Mouse (Mus musculus): ENCODE results near the gene Dapp1. TPM values are rescaled to one million over a fixed set of nuclear protein-coding genes. Genes with fewer than 3 reads are reported as not detected.

Dapp1 gene
- polyA plus RNA-seq, 1 experiment from 2014 or later, result 1.2 TPM

DNA sequence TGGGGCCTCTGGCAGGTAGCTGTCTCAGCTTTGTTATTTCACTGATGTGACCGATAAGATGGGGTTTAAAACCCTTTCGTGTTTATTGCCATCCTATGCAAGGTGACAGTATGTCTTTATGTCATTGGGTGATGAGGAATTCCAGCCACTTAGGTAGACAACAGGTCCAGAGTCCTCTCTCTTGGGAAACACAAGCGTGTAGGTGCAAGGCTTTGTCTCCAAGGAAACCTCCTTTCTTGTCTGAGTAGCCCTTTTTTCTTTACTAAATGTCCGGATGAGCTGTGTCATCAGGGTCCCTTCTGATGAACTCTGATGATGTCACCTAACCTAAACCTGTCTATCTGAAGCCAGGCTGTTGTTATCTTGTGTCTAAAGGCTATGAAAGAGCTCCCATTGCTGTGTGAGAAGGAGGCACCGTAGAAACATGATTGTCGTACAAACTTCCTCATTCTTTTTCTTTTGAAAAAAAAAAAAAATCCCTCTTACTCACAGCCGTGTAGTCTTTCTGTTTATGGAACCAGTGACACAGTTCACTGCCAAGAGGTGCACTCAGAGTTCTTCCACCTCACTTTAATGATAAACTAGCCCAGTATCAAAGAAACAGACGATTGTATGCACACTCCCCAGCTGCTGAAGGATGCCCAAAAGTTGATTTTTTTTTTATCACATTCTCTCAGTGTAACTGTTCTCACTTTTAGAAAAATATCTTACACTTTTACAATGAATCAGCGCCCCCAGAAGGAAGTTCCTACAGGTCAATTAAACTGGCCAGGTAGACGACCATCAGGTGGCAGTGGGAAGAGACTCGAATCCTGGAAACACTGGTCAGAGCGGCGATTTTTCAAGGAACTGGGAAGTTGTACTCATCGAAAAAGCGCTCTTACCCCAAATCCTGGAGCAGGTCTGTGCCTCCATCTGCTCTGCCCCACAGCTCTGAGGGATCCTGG lies 637 bp downstream of the Dapp1 start:
- Histone ChIP-seq H3K36me3 (no peaks in the 10 kb centered on the region), H3K4me3 (replicated peaks) (no peak overlapping the region; the same call in 1 of the 2 replicates), H3K9ac (replicated peaks) (no peak overlapping the region), H3K27ac (no peak overlapping the region), H3K4me1 (replicated peaks) (peaks cover 21% of the 10 kb centered on the region), H3K9me3 (no peaks in the 10 kb centered on the region), H3K4me2 (replicated peaks) (peak overlapping the region; percentile 37), H3K27me3 (peaks cover 7% of the 10 kb centered on the region)
- no peak for ATAC-seq
- 38% methylated on average over 15 of the region's 15 CpGs for WGBS

DNA sequence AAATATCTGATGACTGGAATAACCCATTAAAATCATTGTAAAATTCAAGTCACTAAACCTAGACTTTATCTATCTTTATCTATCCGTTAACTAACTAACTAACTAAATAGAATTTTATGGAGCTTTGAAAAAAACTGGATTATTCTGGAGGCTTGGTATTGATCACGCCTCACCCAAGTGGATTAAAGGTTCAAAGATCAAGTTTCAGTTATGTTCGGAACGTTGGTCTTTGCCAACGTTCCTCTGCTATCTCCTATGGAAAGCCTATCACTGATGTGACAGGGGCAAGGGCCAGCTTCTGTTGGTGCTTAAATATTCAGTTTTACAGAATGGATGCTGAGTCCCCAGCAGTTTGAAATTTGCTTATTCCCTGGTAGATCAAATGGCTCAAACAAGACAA lies 3.1 kb downstream of the Dapp1 start:
- Histone ChIP-seq H3K27me3 (peaks cover 7% of the 10 kb centered on the region), H3K36me3 (no peaks in the 10 kb centered on the region), H3K9me3 (no peaks in the 10 kb centered on the region), H3K4me2 (replicated peaks) (no peak overlapping the region), H3K27ac (no peak overlapping the region), H3K4me3 (replicated peaks) (no peak overlapping the region), H3K4me1 (replicated peaks) (peaks cover 21% of the 10 kb centered on the region), H3K9ac (replicated peaks) (no peak overlapping the region)
- 48% methylated on average over 5 of the region's 5 CpGs for whole genome bisulfite sequencing
- ATAC-seq, result no peak

DNA sequence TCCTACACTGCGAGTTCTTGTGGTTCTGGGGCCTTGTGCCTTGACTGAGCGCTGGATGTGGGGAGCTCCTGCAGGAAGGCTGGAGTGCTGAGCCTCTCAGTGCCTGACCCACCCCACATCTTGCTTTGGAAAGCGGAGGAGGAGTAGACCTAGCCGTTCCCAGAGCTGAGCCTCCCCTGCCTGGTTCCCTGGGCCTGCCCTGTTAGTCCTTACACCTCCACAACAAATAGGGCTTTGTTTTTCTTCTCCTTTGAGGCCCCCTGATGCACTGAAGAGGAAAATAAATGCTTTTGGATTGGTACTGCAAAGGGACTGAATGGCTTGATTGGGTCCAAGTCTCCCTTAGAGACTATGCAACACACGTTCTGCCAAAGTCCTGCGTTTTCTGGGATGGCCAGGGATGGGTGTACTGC lies 3.7 kb downstream of the Dapp1 start:
- peak; percentile 66; the same call in 1 of the 2 replicates for ATAC-seq
- no peak overlapping the region for H3K4me2 ChIP-seq (replicated peaks)
- peaks cover 21% of the 10 kb centered on the region for H3K4me1 ChIP-seq (replicated peaks)
- WGBS, result 17% methylated on average over 6 of the region's 6 CpGs
- H3K27ac ChIP-seq, result peak overlapping the region; percentile 64; the same call in 1 of the 2 replicates
- peaks cover 7% of the 10 kb centered on the region for H3K27me3 ChIP-seq
- no peaks in the 10 kb centered on the region for H3K36me3 ChIP-seq
- no peak overlapping the region for H3K4me3 ChIP-seq (replicated peaks)
- no peaks in the 10 kb centered on the region for H3K9me3 ChIP-seq
- no peak overlapping the region for H3K9ac ChIP-seq (replicated peaks)

DNA sequence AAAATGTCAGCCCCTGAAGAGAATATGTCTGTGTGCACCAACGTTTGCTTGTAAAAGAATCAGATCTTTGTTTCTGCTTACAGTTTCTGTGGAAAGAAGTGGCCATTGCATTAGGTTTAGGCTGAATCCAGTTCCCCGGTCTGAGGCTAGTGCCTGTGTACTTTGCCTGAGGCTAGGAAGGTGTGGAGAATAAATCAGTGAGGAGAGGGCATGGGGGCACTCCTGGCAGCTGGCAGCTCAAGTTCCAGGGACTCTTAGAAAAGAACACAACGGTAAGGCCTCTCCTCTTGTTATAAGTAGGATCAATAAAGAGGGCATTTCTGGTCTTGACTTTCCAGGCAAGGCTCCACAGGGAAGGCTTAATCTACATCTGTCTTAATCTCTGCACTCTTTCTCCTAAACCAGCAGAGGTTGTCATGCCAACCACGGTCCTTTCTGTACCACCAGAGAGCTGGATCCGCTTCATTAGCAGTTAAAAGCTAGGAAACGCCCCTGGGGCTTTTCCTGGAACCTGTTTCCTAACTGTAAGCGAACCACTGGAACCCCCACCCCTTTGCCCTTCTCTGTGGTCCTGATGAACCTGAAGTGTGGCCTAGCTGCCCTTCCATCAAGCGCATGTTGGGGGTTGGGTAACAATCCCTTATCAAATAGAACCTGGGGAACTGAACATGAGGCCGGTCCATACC lies 4.3 kb downstream of the Dapp1 start:
- WGBS, result 14% methylated on average over 9 of the region's 9 CpGs
- peak; percentile 77 for ATAC-seq
- Histone ChIP-seq H3K4me1 (replicated peaks) (peaks cover 21% of the 10 kb centered on the region), H3K9ac (replicated peaks) (no peak overlapping the region), H3K4me3 (replicated peaks) (no peak overlapping the region), H3K27me3 (peaks cover 7% of the 10 kb centered on the region), H3K27ac (peak overlapping the region; percentile 64; the same call in 1 of the 2 replicates), H3K36me3 (no peaks in the 10 kb centered on the region), H3K9me3 (no peaks in the 10 kb centered on the region), H3K4me2 (replicated peaks) (no peak overlapping the region)

DNA sequence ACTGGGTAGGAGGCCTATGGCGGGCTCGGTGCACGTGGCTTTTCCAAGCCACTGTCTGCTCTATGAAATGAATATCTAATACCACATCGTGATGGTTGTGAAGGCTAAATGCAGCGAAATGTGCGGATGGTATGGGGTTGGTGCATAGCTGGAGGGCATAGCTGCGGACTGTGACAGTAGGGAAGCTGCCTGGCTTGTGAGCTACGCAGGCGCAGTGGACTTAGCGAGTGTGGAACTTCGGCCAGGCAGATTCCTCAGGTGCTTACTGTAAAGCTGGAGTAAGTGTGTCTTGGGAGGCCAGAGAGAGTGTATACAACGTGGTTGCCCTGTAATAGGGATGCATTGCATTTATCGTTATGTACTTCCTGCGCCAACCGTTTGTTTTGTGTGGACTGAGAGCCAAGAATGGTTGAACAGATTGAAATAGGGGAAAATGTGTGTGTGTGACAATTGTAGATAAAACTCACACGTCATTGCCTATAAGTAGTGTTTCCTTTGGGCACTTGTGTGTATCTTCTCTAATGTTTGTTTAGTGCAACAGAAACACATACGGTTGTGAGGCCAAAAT lies 5.4 kb downstream of the Dapp1 start:
- Histone ChIP-seq H3K9me3 (no peaks in the 10 kb centered on the region), H3K4me2 (replicated peaks) (no peak overlapping the region), H3K27ac (no peak overlapping the region), H3K4me3 (replicated peaks) (no peak overlapping the region), H3K27me3 (peaks cover 7% of the 10 kb centered on the region), H3K36me3 (no peaks in the 10 kb centered on the region), H3K9ac (replicated peaks) (no peak overlapping the region), H3K4me1 (replicated peaks) (peaks cover 15% of the 10 kb centered on the region)
- WGBS, result 91% methylated on average over 17 of the region's 17 CpGs
- no peak for ATAC-seq

DNA sequence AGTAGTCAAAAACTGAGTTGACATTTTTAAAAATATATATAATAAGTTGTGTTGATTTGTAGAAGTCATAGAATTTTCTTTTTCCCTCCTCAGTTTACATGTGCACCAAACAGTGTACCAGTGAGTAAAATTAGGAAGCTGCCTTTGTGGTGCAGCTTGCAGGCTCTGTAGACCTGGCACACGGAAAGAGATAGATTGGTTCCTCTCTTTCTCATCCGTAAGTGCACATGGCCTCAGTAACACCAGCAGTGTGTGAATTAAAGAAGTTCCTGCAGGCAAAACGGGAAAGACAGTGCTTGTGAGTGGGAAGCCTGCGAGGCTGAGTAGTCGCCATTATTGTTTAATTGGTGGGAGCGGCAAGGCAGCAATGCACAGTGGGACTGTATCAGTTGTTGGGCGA lies 5.9 kb downstream of the Dapp1 start:
- H3K9me3 ChIP-seq, result no peaks in the 10 kb centered on the region
- no peak for ATAC-seq
- 79% methylated on average over 7 of the region's 7 CpGs for WGBS

DNA sequence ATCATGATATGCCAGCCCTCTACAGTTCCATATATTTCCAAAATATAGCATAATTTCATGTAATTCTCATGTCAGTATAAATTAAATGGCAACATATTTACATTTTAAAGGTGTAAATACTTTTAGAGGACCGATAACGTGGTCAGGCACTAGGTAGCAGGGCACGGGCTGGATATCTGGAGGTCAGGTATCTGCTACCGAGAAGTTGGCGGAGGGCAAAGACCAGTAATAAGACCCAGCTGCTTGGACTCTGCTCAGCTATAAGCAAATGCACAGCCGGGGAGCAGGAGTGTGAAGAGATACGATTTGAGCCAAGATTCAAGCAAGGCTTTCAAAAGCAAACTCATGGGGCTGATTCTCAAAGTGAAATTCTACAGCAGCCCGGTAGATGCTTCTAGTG lies 7.0 kb downstream of the Dapp1 start:
- Histone ChIP-seq H3K27me3 (peaks cover 4% of the 10 kb centered on the region; the same call in 1 of the 2 replicates), H3K4me1 (replicated peaks) (peaks cover 11% of the 10 kb centered on the region), H3K9ac (replicated peaks) (no peak overlapping the region), H3K36me3 (no peaks in the 10 kb centered on the region), H3K4me2 (replicated peaks) (no peak overlapping the region), H3K27ac (no peak overlapping the region), H3K4me3 (replicated peaks) (no peak overlapping the region), H3K9me3 (no peaks in the 10 kb centered on the region)
- 88% methylated on average over 8 of the region's 8 CpGs for WGBS
- no peak for ATAC-seq

More for the DNA sequence above, 5.9 kb downstream of the Dapp1 start:
- Histone ChIP-seq H3K4me3 (replicated peaks) (no peak overlapping the region), H3K27me3 (peaks cover 7% of the 10 kb centered on the region), H3K27ac (no peak overlapping the region), H3K9ac (replicated peaks) (no peak overlapping the region), H3K36me3 (no peaks in the 10 kb centered on the region), H3K4me2 (replicated peaks) (no peak overlapping the region), H3K4me1 (replicated peaks) (peaks cover 13% of the 10 kb centered on the region)

DNA sequence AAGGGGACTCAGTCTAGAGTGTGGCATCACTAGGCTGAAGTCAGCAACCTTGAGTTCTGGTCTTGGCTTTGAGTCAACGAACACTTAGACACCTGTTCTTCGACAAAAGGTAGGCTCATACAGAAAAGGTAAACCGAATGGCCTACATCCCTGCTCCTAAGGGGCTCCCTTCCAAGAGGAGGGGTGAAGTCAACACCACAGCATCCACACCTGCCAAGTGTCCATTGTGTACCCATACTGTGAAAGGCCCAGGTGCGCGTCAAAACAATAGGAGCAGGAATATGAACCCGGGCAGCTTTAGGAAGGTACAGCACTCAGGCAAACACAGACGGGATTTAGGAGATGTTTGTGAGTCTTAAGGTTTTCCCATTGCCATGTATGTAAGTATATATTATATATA lies 8.4 kb downstream of the Dapp1 start:
- Histone ChIP-seq H3K4me3 (replicated peaks) (no peak overlapping the region), H3K9ac (replicated peaks) (no peak overlapping the region), H3K4me2 (replicated peaks) (no peak overlapping the region), H3K27me3 (no peaks in the 10 kb centered on the region), H3K36me3 (no peaks in the 10 kb centered on the region), H3K4me1 (replicated peaks) (peaks cover 11% of the 10 kb centered on the region), H3K9me3 (no peaks in the 10 kb centered on the region), H3K27ac (no peak overlapping the region)
- WGBS, result 95% methylated on average over 7 of the region's 7 CpGs
- ATAC-seq, result no peak

DNA sequence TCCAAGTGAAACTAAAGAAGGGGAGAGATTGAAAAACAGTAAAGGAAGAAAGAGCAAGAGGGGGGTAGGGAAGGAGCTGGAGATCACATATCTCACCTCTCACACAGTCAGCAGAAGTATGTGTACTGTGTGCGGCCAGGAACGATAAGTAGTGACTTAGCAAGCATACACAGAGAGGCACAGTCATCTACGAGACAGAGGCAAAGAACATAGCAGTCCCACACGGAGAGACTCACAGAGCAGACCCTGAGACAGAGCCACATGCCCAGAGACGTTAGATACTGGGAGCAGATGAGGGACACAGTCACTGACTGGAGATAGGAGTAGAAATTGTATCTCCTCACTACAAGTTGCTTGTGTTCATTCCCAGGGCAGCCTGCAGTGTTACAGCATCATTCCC lies 9.1 kb downstream of the Dapp1 start:
- H3K4me2 ChIP-seq (replicated peaks), result no peak overlapping the region
- peaks cover 5% of the 10 kb centered on the region for H3K4me1 ChIP-seq (replicated peaks)
- no peaks in the 10 kb centered on the region for H3K36me3 ChIP-seq
- no peaks in the 10 kb centered on the region for H3K27me3 ChIP-seq
- H3K4me3 ChIP-seq (replicated peaks), result no peak overlapping the region
- ATAC-seq, result no peak
- H3K9ac ChIP-seq (replicated peaks), result no peak overlapping the region
- WGBS, result 87% methylated on average over 5 of the region's 5 CpGs
- no peaks in the 10 kb centered on the region for H3K9me3 ChIP-seq
- no peak overlapping the region for H3K27ac ChIP-seq

DNA sequence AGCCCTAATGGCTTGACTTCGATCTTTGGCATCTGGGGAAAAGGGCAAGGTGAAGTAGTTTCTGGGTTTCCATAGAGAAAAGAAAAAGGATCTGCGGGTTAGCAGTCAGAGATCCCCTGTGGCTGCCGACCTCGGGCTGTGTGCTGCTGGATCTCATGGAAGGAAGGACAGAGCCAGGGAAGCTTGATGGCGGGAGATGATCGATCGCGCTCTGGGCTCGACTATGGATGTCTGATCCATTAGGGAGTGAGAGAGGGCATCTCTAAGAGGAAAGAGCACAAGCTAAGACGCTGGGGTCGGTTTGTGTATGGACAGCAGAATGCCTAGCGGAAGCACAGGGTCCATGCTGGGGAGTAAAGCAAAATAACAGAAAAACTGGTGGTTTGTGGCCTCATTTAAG lies 11.4 kb downstream of the Dapp1 start:
- peak; percentile 43; the same call in 1 of the 2 replicates for ATAC-seq
- H3K27ac ChIP-seq, result no peak overlapping the region
- no peaks in the 10 kb centered on the region for H3K4me1 ChIP-seq (replicated peaks)
- H3K4me3 ChIP-seq (replicated peaks), result peak overlapping the region; percentile 15; the same call in 1 of the 2 replicates
- peak overlapping the region; percentile 39 for H3K4me2 ChIP-seq (replicated peaks)
- 44% methylated on average over 12 of the region's 12 CpGs for WGBS
- H3K27me3 ChIP-seq, result no peaks in the 10 kb centered on the region
- H3K9me3 ChIP-seq, result no peaks in the 10 kb centered on the region
- no peak overlapping the region for H3K9ac ChIP-seq (replicated peaks)
- H3K36me3 ChIP-seq, result no peaks in the 10 kb centered on the region

DNA sequence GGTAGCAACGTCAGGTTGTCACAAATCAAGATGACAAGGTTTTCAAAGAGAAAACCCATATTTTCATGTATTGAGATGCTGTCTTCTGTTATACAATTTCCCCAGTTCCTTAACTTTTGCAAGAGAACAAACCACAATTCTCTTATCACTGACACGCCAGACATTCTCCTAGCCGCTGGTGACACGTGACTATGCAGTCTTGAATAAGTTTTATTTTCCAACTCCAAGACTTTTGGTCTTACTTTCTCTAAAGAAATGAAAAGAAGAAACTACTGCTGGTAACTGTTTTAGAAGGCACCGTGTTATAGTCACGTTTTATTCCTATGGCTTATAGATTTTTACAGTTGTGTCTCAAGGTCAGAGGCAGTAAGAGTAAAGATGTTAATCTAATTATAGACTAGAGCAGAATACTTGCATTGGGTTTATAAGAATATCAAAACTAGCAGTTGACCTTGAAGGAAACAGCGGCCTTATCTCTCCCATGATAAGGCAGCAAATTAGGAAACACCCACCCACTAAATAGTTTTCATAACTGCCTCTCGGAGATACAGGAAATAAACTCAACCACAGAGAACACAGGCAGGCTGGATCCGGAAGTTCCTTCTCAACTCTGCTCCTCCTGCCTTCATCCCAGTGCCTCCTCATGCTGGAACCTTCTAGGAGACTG lies 12.4 kb downstream of the Dapp1 start:
- Histone ChIP-seq H3K4me3 (replicated peaks) (no peak overlapping the region), H3K9ac (replicated peaks) (no peak overlapping the region), H3K4me1 (replicated peaks) (no peaks in the 10 kb centered on the region), H3K36me3 (no peaks in the 10 kb centered on the region), H3K27me3 (no peaks in the 10 kb centered on the region), H3K4me2 (replicated peaks) (no peak overlapping the region), H3K9me3 (no peaks in the 10 kb centered on the region), H3K27ac (no peak overlapping the region)
- WGBS, result 94% methylated on average over 9 of the region's 9 CpGs
- no peak for ATAC-seq

Data from midbrain, embryonic 13.5 days (tissue).